Mouse (Mus musculus) brain, embryonic 14.5 days (tissue): ENCODE measurements around the gene Ankrd66.

ENCODE experiments used
- CTCF ChIP-seq: fragments of 200-500 bp; IDR thresholded peaks from 2 replicates; pipeline ENCODE4 v1.5.1; 2012; ENCODE audit warnings: inconsistent platforms, mild to moderate bottlenecking, moderate library complexity, borderline replicate concordance; ENCODE audit not compliant: insufficient read depth, insufficient read length; ENCODE audit errors: extremely low read depth
- POLR2A ChIP-seq: fragments of 200-500 bp; IDR thresholded peaks from 2 replicates; pipeline ENCODE4 v1.6.1; 2012; ENCODE audit warnings: mild to moderate bottlenecking, inconsistent platforms, borderline replicate concordance; ENCODE audit not compliant: poor library complexity, insufficient read depth, insufficient read length, severe bottlenecking; ENCODE audit errors: extremely low read depth

DNA sequence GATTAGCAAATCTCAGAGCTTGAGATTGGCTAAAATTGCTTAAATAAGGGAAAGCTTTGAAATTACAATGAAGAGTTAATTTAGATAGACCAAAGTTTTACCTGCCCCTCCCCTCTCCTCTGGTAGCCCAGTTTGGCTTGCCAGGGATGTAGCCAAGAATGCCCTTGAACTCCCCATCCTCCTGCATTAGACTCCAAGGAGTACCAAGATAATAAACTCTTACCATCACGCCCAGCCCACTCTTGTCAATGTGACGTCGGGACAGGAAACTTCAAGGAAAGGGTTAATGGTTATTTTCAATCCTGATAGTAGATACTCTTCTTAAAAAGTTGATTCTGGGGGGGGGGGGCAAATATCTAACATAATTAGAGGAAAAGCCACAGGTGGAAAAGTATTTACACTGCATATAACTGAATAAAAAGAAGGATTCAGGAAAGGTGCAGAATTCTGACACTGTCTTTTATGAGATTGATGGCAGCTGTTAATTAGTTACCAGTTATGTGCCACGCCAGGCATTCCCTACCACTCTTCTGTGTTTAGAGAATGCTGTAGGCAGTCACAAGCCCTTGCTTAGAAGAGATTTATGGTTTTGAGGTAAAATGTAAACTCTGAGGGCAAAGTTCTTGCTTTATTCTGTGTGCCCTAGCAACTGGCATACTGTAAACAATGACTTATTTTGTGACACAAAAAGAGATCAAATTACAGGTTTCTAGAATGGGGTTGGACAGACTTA, 39.4 kb downstream of the Ankrd66 start:
- TF ChIP-seq POLR2A (no peak), CTCF (no peak)
